Mouse (Mus musculus): ENCODE measurements around the gene Slc25a12. TPM values are rescaled to one million over a fixed set of nuclear protein-coding genes. Genes with fewer than 3 reads are reported as not detected.

Gene Slc25a12
- polyA plus RNA-seq, 1 experiment, result 0.78 TPM

DNA sequence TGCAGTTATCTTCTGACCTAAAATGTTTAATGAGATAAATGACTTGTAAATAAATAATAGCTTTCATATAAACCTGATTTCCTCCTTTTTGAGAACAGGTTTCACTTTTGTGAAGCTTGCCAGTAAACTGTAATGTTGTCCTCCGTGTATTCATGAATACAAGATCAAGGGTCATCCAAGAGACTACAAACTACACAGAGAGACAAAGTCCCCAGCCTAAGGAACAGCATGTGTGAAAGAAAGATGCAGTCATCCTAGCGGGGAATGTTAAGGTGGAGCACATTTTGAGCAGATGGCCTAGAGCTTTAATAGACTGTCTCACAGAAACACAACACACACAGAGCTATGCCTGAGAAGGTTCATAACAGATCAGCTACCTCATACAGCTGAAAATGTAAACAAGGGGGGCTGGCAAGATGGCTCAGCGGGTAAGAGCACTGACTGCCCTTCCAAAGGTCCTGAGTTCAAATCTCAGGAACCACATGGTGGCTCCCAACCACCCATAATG is 65.3 kb downstream of the Slc25a12 start:
- Histone ChIP-seq H3K9me3 (ENCODE audit: control insufficient read depth, low read length) (no peaks in the 10 kb centered on the region), H3K4me1 (ENCODE audit: control insufficient read depth) (peaks cover 4% of the 10 kb centered on the region), H3K36me3 (ENCODE audit: control insufficient read depth) (peaks cover 19% of the 10 kb centered on the region), H3K4me3 (replicated peaks) (no peak overlapping the region), H3K27me3 (ENCODE audit: control insufficient read depth) (no peaks in the 10 kb centered on the region)
- TF ChIP-seq TAL1 (IDR thresholded peaks at IDR 0.05; ENCODE audit: low read length) (no peak), GATA1 (IDR thresholded peaks at IDR 0.05; ENCODE audit: low read length) (no peak)

DNA sequence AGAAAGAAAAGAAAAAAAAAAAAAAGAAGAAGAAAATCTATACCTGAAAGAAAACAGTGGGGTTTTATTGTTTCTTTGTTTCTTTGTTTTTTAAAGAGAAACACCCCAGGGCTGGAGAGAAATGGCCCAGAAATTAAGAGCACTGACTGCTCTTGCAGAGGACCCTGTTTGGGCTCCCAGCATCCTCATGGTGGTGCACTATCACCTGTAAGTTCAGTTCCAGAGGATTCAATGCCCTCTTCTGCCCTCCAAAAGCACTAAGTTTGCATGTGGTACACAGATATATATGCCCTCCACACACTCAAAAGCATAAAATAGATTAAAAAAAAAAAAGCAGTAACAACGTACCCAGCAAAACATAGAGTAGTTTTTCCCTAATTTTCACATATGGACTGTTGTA is 68.8 kb downstream of the Slc25a12 start:
- Histone ChIP-seq H3K4me3 (replicated peaks) (no peak overlapping the region), H3K27me3 (ENCODE audit: control insufficient read depth) (no peaks in the 10 kb centered on the region), H3K9me3 (ENCODE audit: control insufficient read depth, low read length) (no peaks in the 10 kb centered on the region), H3K4me1 (ENCODE audit: control insufficient read depth) (peaks cover 4% of the 10 kb centered on the region), H3K36me3 (ENCODE audit: control insufficient read depth) (peaks cover 11% of the 10 kb centered on the region)
- no peak for TF ChIP-seq TAL1 (IDR thresholded peaks at IDR 0.05; ENCODE audit: low read length)
- TF ChIP-seq GATA1 (IDR thresholded peaks at IDR 0.05; ENCODE audit: low read length), result no peak

DNA sequence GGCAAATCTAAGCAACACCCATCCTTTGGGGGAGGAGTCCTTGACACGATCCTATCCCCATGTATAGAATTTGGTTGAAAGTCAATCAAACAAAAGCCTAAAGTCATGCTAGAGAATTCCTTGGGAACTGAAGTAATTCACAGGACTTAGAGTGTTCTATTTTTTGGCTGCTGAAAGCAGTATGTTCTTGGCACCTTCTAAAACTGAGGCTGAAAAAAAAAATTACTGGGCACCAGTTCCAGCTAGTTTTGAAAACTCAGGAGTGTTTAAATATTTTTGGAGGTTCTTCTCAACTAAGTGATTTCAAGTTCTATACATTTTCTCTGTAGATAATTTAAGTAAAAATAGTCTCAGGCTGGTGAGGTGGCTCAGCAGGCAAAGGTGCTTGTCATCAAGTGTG is 70.0 kb downstream of the Slc25a12 start:
- Histone ChIP-seq H3K27me3 (ENCODE audit: control insufficient read depth) (no peaks in the 10 kb centered on the region), H3K9me3 (ENCODE audit: control insufficient read depth, low read length) (no peaks in the 10 kb centered on the region), H3K36me3 (ENCODE audit: control insufficient read depth) (peaks cover 14% of the 10 kb centered on the region), H3K4me1 (ENCODE audit: control insufficient read depth) (peaks cover 4% of the 10 kb centered on the region), H3K4me3 (replicated peaks) (no peak overlapping the region)
- no peak for TF ChIP-seq GATA1 (IDR thresholded peaks at IDR 0.05; ENCODE audit: low read length)

DNA sequence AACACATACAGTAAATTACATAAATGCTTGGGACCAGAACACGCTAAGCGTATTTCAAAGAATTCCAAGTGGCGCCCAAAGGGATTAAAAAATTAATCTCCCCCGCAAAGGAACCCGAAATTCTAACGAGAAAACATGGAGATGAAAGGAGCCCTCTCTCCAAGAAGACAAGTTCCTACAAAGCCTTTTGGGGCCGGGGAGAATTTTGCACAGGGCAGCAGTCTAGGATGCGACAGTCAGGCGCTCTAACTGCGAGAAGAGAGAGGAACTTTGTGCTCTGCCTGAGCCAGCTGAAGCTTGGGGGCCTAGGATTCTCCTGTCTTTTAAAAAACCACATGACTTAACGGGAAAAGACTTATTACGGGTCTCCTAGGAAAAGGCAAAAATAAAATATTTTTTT is 71.7 kb downstream of the Slc25a12 start:
- TF ChIP-seq GATA1 (IDR thresholded peaks at IDR 0.05; ENCODE audit: low read length) (no peak), TAL1 (IDR thresholded peaks at IDR 0.05; ENCODE audit: low read length) (no peak)
- Histone ChIP-seq H3K27me3 (ENCODE audit: control insufficient read depth) (no peaks in the 10 kb centered on the region), H3K4me1 (ENCODE audit: control insufficient read depth) (no peaks in the 10 kb centered on the region), H3K4me3 (replicated peaks) (no peak overlapping the region), H3K36me3 (ENCODE audit: control insufficient read depth) (peaks cover 17% of the 10 kb centered on the region), H3K9me3 (ENCODE audit: control insufficient read depth, low read length) (no peaks in the 10 kb centered on the region)

DNA sequence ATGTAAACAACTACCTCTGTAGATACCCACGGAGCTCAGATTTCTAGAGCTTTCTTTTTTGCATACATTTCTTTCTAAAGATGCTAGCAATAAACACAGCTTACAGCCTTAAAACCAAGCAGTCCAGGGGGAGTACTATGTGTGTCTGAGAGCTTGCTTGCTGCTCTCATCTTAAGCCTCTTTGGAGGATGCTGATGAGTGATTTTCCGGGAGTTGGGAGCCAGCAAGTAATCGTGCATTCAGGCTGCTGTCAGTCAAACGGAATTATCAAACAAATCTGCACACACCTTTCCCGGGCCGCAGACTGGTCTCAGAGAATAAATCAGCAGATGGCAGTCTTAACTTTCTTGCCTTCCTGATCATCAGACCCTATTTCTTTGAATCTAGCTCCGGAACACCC is 73.1 kb downstream of the Slc25a12 start:
- H3K9me3 ChIP-seq (ENCODE audit: control insufficient read depth, low read length), result no peaks in the 10 kb centered on the region
- H3K4me1 ChIP-seq (ENCODE audit: control insufficient read depth), result no peaks in the 10 kb centered on the region
- TF ChIP-seq TAL1 (IDR thresholded peaks at IDR 0.05; ENCODE audit: low read length) (no peak), GATA1 (IDR thresholded peaks at IDR 0.05; ENCODE audit: low read length) (no peak)
- peaks cover 24% of the 10 kb centered on the region for H3K36me3 ChIP-seq (ENCODE audit: control insufficient read depth)
- H3K4me3 ChIP-seq (replicated peaks), result no peak overlapping the region
- H3K27me3 ChIP-seq (ENCODE audit: control insufficient read depth), result no peaks in the 10 kb centered on the region

DNA sequence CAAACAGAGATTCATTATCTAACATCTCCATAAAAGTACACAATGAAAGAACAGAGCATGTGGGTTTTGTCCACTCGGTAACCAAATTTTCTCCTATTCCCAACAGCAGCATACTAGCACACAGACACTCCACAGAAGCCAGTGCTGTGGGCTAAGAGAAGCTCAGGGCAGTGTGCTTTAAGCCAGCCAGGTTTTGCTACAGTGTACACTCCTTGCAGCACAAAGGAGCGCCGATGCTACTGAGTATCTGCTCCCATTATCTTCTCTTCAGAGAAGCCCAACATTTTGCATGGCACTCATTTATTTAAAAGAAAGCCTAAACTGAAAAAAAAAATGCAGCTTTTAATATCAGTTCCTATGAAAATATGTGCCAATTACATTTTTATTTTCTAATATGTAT is 73.6 kb downstream of the Slc25a12 start:
- no peaks in the 10 kb centered on the region for H3K9me3 ChIP-seq (ENCODE audit: control insufficient read depth, low read length)
- H3K4me1 ChIP-seq (ENCODE audit: control insufficient read depth), result no peaks in the 10 kb centered on the region
- no peaks in the 10 kb centered on the region for H3K27me3 ChIP-seq (ENCODE audit: control insufficient read depth)
- no peak overlapping the region for H3K4me3 ChIP-seq (replicated peaks)
- H3K36me3 ChIP-seq (ENCODE audit: control insufficient read depth), result peaks cover 24% of the 10 kb centered on the region
- no peak for TF ChIP-seq TAL1 (IDR thresholded peaks at IDR 0.05; ENCODE audit: low read length)
- TF ChIP-seq GATA1 (IDR thresholded peaks at IDR 0.05; ENCODE audit: low read length), result no peak

DNA sequence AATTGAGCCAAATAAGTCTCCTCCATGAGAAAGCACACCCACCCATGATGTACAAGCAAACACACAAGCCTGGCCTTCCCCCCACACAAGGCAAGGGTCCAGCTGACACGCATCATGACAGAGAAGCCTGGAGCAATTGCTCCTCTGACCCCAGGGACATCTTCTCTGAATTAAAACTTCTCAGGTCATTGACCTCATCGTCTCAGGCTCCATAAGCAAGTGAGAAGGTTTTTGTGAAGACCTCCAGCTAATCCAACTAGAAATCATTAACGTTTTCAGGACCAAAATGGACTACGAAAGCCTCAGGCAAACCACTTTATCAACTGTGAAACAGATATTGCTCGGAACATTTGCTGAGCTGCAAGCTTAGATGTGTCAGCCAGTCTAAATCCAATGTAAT is 76.0 kb downstream of the Slc25a12 start:
- Histone ChIP-seq H3K27me3 (ENCODE audit: control insufficient read depth) (no peaks in the 10 kb centered on the region), H3K36me3 (ENCODE audit: control insufficient read depth) (peaks cover 24% of the 10 kb centered on the region), H3K4me3 (replicated peaks) (no peak overlapping the region), H3K4me1 (ENCODE audit: control insufficient read depth) (no peaks in the 10 kb centered on the region), H3K9me3 (ENCODE audit: control insufficient read depth, low read length) (no peaks in the 10 kb centered on the region)
- no peak for TF ChIP-seq GATA1 (IDR thresholded peaks at IDR 0.05; ENCODE audit: low read length)
- TF ChIP-seq TAL1 (IDR thresholded peaks at IDR 0.05; ENCODE audit: low read length), result no peak

DNA sequence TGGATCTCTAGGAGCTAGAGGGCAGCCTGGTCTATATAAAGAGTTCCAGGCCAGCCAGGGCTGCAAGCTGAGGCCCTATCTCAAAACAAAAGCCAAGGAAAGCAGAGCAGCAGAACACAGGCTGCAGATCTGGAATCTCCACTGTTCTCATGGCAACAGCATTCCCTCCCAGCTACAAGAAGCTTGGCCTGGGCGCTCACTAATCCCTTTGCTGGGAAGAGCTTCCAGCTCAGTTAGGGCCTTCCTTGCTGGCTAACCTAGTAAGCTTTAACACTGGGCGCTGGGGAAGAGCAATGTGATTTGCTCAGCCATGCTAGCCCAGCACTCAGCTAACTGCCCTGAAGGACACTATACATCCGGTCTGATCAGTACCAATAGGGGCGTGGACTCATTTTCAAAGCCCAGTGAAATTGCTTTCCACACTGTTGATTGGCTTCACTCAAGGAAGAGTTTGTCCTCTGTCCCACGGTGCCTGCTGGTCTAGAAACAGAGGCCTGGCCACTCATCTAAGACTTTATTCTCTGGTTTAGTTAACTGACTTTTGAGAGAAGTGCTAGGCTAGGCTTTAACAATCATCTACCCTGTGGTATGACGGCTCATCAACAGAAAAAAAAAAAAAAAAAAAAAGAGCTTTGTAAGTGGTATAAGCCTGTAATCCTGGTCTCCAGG is 77.3 kb downstream of the Slc25a12 start:
- Histone ChIP-seq H3K9me3 (ENCODE audit: control insufficient read depth, low read length) (no peaks in the 10 kb centered on the region), H3K4me1 (ENCODE audit: control insufficient read depth) (no peaks in the 10 kb centered on the region), H3K27me3 (ENCODE audit: control insufficient read depth) (no peaks in the 10 kb centered on the region), H3K4me3 (replicated peaks) (no peak overlapping the region), H3K36me3 (ENCODE audit: control insufficient read depth) (peaks cover 19% of the 10 kb centered on the region)
- no peak for TF ChIP-seq GATA1 (IDR thresholded peaks at IDR 0.05; ENCODE audit: low read length)
- no peak for TF ChIP-seq TAL1 (IDR thresholded peaks at IDR 0.05; ENCODE audit: low read length)

DNA sequence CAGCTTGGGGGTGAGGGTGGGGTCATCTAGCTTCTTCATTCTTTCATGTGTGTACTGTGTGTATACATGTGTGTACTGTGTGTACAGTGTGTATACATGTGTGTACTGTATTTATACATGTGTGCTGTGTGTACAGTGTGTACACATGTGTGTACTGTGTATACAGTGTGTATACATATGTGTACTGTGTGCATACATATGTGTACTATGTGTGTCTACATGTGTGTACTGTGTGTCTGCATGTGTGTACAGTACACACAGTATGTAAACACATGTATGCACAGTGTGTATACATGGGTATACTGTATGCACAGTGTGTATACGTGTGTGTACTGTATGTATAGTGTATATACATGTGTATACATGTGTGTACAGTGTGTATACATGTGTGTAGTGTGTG is 85.6 kb downstream of the Slc25a12 start:
- peaks cover 7% of the 10 kb centered on the region for H3K4me1 ChIP-seq (ENCODE audit: control insufficient read depth)
- no peak overlapping the region for H3K4me3 ChIP-seq (replicated peaks)
- H3K27me3 ChIP-seq (ENCODE audit: control insufficient read depth), result no peaks in the 10 kb centered on the region
- H3K36me3 ChIP-seq (ENCODE audit: control insufficient read depth), result peaks cover 39% of the 10 kb centered on the region
- no peaks in the 10 kb centered on the region for H3K9me3 ChIP-seq (ENCODE audit: control insufficient read depth, low read length)
- TF ChIP-seq GATA1 (IDR thresholded peaks at IDR 0.05; ENCODE audit: low read length), result no peak
- no peak for TF ChIP-seq TAL1 (IDR thresholded peaks at IDR 0.05; ENCODE audit: low read length)
